Mouse (Mus musculus): ENCODE measurements at regions not wholly inside any gene's neighbourhood (a gene's known extent, or its start where the extent isn't known, plus 50 kb on each side); places are given as distances from the start of the nearest gene placed in this dataset.

DNA sequence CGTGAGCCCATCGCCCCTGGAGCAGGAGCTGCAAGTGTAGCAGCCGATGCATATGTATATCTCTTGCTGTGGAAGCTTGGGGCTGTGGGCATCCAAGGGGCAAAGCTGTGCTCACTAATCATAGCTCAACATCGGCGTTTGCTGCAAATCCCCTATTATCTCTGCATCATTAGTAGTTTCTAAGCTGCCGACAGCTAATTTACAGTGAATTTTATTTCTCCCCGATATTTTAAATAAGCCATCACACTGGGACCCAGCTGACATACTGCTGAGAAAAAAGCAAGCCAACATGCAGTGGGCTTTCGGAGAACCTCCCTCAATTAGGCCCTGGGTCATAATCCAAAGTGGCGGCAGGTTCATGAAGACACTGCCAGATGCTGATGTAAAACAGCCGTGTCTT, 313.3 kb upstream of the Eef2kmt start:
- TF ChIP-seq CTCF (IDR thresholded peaks at IDR 0.05; ENCODE audit: extremely low read depth, insufficient read length, insufficient replicate concordance, low read depth, low read length) (no peak), POLR2A (IDR thresholded peaks at IDR 0.05; ENCODE audit: low read depth, low read length) (no peak)
